Mouse (Mus musculus) olfactory bulb, adult 2 months (tissue): ENCODE results near the gene Pif1. TPM values are rescaled to one million over a fixed set of nuclear protein-coding genes. Genes with fewer than 3 reads are reported as not detected.

Experiments used
- H3K27ac ChIP-seq: fragments of 200-500 bp; 2 replicates; pipeline ENCODE4 v1.5.1; 2012; ENCODE audit warnings: low read depth, low read length; ENCODE audit not compliant: insufficient read depth
- H3K4me1 ChIP-seq: fragments of 200-500 bp; 2 replicates; pipeline ENCODE4 v1.6.1; 2012; ENCODE audit warnings: low read length; ENCODE audit not compliant: control insufficient read depth, insufficient read depth
- H3K4me3 ChIP-seq: fragments of 200-500 bp; 2 replicates; pipeline ENCODE4 v1.5.1; 2012; ENCODE audit warnings: mild to moderate bottlenecking, low read depth, low read length, moderate library complexity; ENCODE audit not compliant: insufficient read depth
- CTCF ChIP-seq: fragments of 200-500 bp; IDR thresholded peaks from 2 replicates; pipeline ENCODE4 v1.5.1; 2012; ENCODE audit warnings: low read depth, mild to moderate bottlenecking, low read length, moderate library complexity; ENCODE audit not compliant: insufficient read depth
- POLR2A ChIP-seq: fragments of 200-500 bp; IDR thresholded peaks from 2 replicates; pipeline ENCODE4 v1.6.1; 2012; ENCODE audit warnings: mild to moderate bottlenecking, low read depth, low read length, moderate library complexity; ENCODE audit not compliant: insufficient read depth
- WGBS: fragments of 180-500 bp; shearing (Covaris S2); methylation state at CpG from one replicate; pipeline ENCODE4 v1.1.7; 2018; 5-methylcytosine and 5-hydroxymethylcytosine counted together
- polyA plus RNA-seq: library from polyadenylated mRNA; stranded (reverse); fragments of >200 nt; gene quantifications from 2 replicates; pipeline ENCODE4 v1.2.4, GENCODE M21; 2012; ENCODE audit warnings: low replicate concordance; ENCODE audit not compliant: missing spikeins, insufficient read depth, insufficient read length

Pif1 gene
- polyA plus RNA-seq, 1 experiment: not detected

GRCm38 (mm10) chr9:65624266-65624665 is 37.3 kb downstream of the Pif1 start:
- WGBS: 67% methylated on average over 2 of the region's 2 CpGs
- Histone ChIP-seq H3K4me3 (no peak overlapping the region), H3K27ac (no peak overlapping the region), H3K4me1 (peaks cover 4% of the 10 kb centered on the region)
- TF ChIP-seq POLR2A (no peak), CTCF (no peak)

GRCm38 (mm10) chr9:65629025-65629766 is 42.2 kb downstream of the Pif1 start, which contains the start of gene Rbpms2:
Gene Rbpms2 (plus strand): TSS chr9:65629648.
- peaks cover 16% of the 10 kb centered on the region for H3K4me1 ChIP-seq
- no peak within 1 kb of the TSS for H3K27ac ChIP-seq
- WGBS: 9% methylated on average over 40 of the region's 40 CpGs
- TF ChIP-seq POLR2A (no peak), CTCF (no peak)
- H3K4me3 ChIP-seq: peak within 1 kb of the TSS; percentile 59

- Histone ChIP-seq H3K4me1 (peaks cover 16% of the 10 kb centered on the region), H3K4me3 (peak overlapping the region; percentile 59), H3K27ac (no peak overlapping the region)
- TF ChIP-seq CTCF: no peak
- TF ChIP-seq POLR2A: no peak
- WGBS: 1% methylated on average over 52 of the region's 83 CpGs
These were observed 43.0 kb downstream of the Pif1 start for GRCm38 (mm10) chr9:65629767-65630630.

GRCm38 (mm10) chr9:65630631-65631353 is 43.8 kb downstream of the Pif1 start:
- 2% methylated on average over 75 of the region's 78 CpGs for WGBS
- TF ChIP-seq CTCF (no peak), POLR2A (no peak)
- H3K4me3 ChIP-seq: peak overlapping the region; percentile 59
- peaks cover 16% of the 10 kb centered on the region for H3K4me1 ChIP-seq
- no peak overlapping the region for H3K27ac ChIP-seq

- Histone ChIP-seq H3K4me3 (peak overlapping the region; percentile 59; the same call in 1 of the 2 replicates), H3K27ac (no peak overlapping the region), H3K4me1 (peaks cover 16% of the 10 kb centered on the region)
- 74% methylated on average over 16 of the region's 16 CpGs for WGBS
- TF ChIP-seq CTCF (no peak), POLR2A (no peak)
These were observed 44.5 kb downstream of the Pif1 start for GRCm38 (mm10) chr9:65631354-65632021.

GRCm38 (mm10) chr9:65635766-65636165 is 48.8 kb downstream of the Pif1 start:
- Histone ChIP-seq H3K4me1 (peaks cover 4% of the 10 kb centered on the region), H3K27ac (no peak overlapping the region), H3K4me3 (no peak overlapping the region)
- WGBS: 79% methylated on average over 1 of the region's 1 CpGs
- TF ChIP-seq POLR2A: no peak
- TF ChIP-seq CTCF: no peak

- Histone ChIP-seq H3K4me3 (no peak overlapping the region), H3K4me1 (no peaks in the 10 kb centered on the region), H3K27ac (no peak overlapping the region)
- WGBS: 78% methylated on average over 4 of the region's 4 CpGs
- TF ChIP-seq CTCF (no peak), POLR2A (no peak)
These were observed 50.0 kb downstream of the Pif1 start for GRCm38 (mm10) chr9:65636926-65637325.

GRCm38 (mm10) chr9:65639065-65639464 is 52.1 kb downstream of the Pif1 start:
- no peak overlapping the region for H3K27ac ChIP-seq
- 83% methylated on average over 5 of the region's 5 CpGs for whole genome bisulfite sequencing
- TF ChIP-seq CTCF: no peak
- TF ChIP-seq POLR2A: no peak

More at GRCm38 (mm10) chr9:65639065-65639464, 52.1 kb downstream of the Pif1 start:
- H3K4me3 ChIP-seq: no peak overlapping the region
- no peaks in the 10 kb centered on the region for H3K4me1 ChIP-seq
